Mouse (Mus musculus) embryonic facial prominence, embryonic 14.5 days (tissue): Measurements from ENCODE around the gene Pcyt1a. TPM values are rescaled to one million over a fixed set of nuclear protein-coding genes. Genes with fewer than 3 reads are reported as not detected.
A peak's percentile ranks its signal among the peaks of the same experiment; 100 is the strongest.
"Not testable (repeated sequence)": the region's sequence is repeated elsewhere in the genome, so short reads cannot be mapped to it uniquely, and the experiment has no call there.

Source experiments
- ATAC-seq: fragments of 200-750 bp; cut with Nextera tagmentation; 2 replicates; pipeline ENCODE4 v1.8.0; 2017; ENCODE audit warnings: low read depth, moderate number of reproducible peaks, moderate TSS enrichment
- DNase-seq: peaks from one replicate; pipeline ENCODE4 v3.0.0-alpha.2; 2015; ENCODE audit warnings: low spot score
- H3K27ac ChIP-seq: fragments of 300-500 bp; sonication (generic); replicated peaks from 2 replicates; pipeline ENCODE4 v1.5.1; 2014; ENCODE audit warnings: low read depth, mild to moderate bottlenecking, low read length, moderate library complexity
- H3K27me3 ChIP-seq: fragments of 300-500 bp; sonication (generic); replicated peaks from 2 replicates; pipeline ENCODE4 v1.6.1; 2014; ENCODE audit warnings: low read length; ENCODE audit not compliant: control insufficient read depth, insufficient read depth
- H3K36me3 ChIP-seq: fragments of 300-500 bp; sonication (generic); 2 replicates; pipeline ENCODE4 v1.6.1; 2014; ENCODE audit warnings: low read length, mixed read lengths; ENCODE audit not compliant: control insufficient read depth, insufficient read depth
- H3K4me1 ChIP-seq: fragments of 300-500 bp; sonication (generic); 2 replicates; pipeline ENCODE4 v1.6.1; 2014; ENCODE audit warnings: antibody characterized with exemption, low read length; ENCODE audit not compliant: control insufficient read depth, insufficient read depth
- H3K4me2 ChIP-seq: fragments of 300-500 bp; sonication (generic); 2 replicates; pipeline ENCODE4 v1.6.1; 2014; ENCODE audit warnings: low read depth, mild to moderate bottlenecking, low read length, moderate library complexity, mixed read lengths
- H3K4me3 ChIP-seq: fragments of 300-500 bp; sonication (generic); 2 replicates; pipeline ENCODE4 v1.5.1; 2014; ENCODE audit warnings: low read depth, mild to moderate bottlenecking, low read length
- H3K9ac ChIP-seq: fragments of 300-500 bp; sonication (generic); 2 replicates; pipeline ENCODE4 v1.6.1; 2014; ENCODE audit warnings: low read depth, mild to moderate bottlenecking, low read length, moderate library complexity, mixed read lengths
- H3K9me3 ChIP-seq: fragments of 300-500 bp; sonication (generic); 2 replicates; pipeline ENCODE4 v1.6.1; 2016; ENCODE audit warnings: low read length; ENCODE audit not compliant: control insufficient read depth
- WGBS: fragments of 180-500 bp; shearing (Covaris S2); extraction: QIAGEN DNeasy Blood & Tissue Kit; methylation state at CpG from one replicate; pipeline ENCODE4 v1.1.7; 2014; 5-methylcytosine and 5-hydroxymethylcytosine counted together
- polyA plus RNA-seq: library from polyadenylated mRNA; unstranded; fragments of >200 nt; fragmentation: Nextera tagmentation; extraction: Ambion mirVana; gene quantifications from 2 replicates; pipeline ENCODE4 v1.2.1, GENCODE M21; 2014

Pcyt1a gene
- polyA plus RNA-seq, 1 experiment from 2014 or later, result 43.2 TPM

GRCm38 (mm10) chr16:32488939-32489338 lies 58.2 kb downstream of the Pcyt1a start:
- Histone ChIP-seq H3K9me3 (no peaks in the 10 kb centered on the region), H3K4me3 (no peak overlapping the region), H3K4me1 (no peaks in the 10 kb centered on the region), H3K27ac (no peak overlapping the region), H3K4me2 (no peak overlapping the region), H3K36me3 (no peaks in the 10 kb centered on the region), H3K9ac (no peak overlapping the region), H3K27me3 (no peaks in the 10 kb centered on the region)
- ATAC-seq (no peak), DNase-seq (no peak)
- WGBS, result 90% methylated on average over 3 of the region's 3 CpGs

- not testable (repeated sequence) for H3K9me3 ChIP-seq, H3K36me3 ChIP-seq, ATAC-seq, H3K4me3 ChIP-seq, DNase-seq, H3K4me2 ChIP-seq, H3K27me3 ChIP-seq, H3K4me1 ChIP-seq, H3K9ac ChIP-seq, H3K27ac ChIP-seq
- 66% methylated on average over 6 of the region's 6 CpGs for WGBS
Observed at GRCm38 (mm10) chr16:32494371-32494770, 63.6 kb downstream of the Pcyt1a start.

- H3K36me3 ChIP-seq, result no peaks in the 10 kb centered on the region
- H3K9me3 ChIP-seq, result no peaks in the 10 kb centered on the region
- no peak within 1 kb of the TSS for H3K27ac ChIP-seq
- H3K9ac ChIP-seq, result no peak within 1 kb of the TSS
- H3K27me3 ChIP-seq, result no peaks in the 10 kb centered on the region
- no peak within 1 kb of the TSS for H3K4me3 ChIP-seq
- 65% methylated on average over 3 of the region's 3 CpGs for WGBS
- DNase-seq (no peak), ATAC-seq (no peak)
- no peak within 1 kb of the TSS for H3K4me2 ChIP-seq
- H3K4me1 ChIP-seq, result no peaks in the 10 kb centered on the region
Observed at GRCm38 (mm10) chr16:32495965-32496364, 65.2 kb downstream of the Pcyt1a start, which contains the start of gene Zdhhc19. Gene Zdhhc19 (plus strand): TSS chr16:32496265.

GRCm38 (mm10) chr16:32498996-32499395 lies 68.3 kb downstream of the Pcyt1a start:
- Histone ChIP-seq H3K27me3 (no peaks in the 10 kb centered on the region), H3K4me2 (peak overlapping the region; percentile 77), H3K4me3 (no peak overlapping the region), H3K9ac (no peak overlapping the region), H3K4me1 (no peaks in the 10 kb centered on the region), H3K9me3 (no peaks in the 10 kb centered on the region), H3K27ac (no peak overlapping the region), H3K36me3 (no peaks in the 10 kb centered on the region)
- ATAC-seq (no peak), DNase-seq (no peak)
- 64% methylated on average over 13 of the region's 13 CpGs for WGBS

- no peaks in the 10 kb centered on the region for H3K9me3 ChIP-seq
- DNase-seq, result peak; percentile 92
- peak overlapping the region; percentile 64 for H3K9ac ChIP-seq
- no peaks in the 10 kb centered on the region for H3K27me3 ChIP-seq
- H3K4me3 ChIP-seq, result peak overlapping the region; percentile 42
- WGBS, result 9% methylated on average over 19 of the region's 22 CpGs
- H3K4me1 ChIP-seq, result no peaks in the 10 kb centered on the region
- ATAC-seq, result peak; percentile 95
- peak overlapping the region; percentile 77 for H3K4me2 ChIP-seq
- H3K36me3 ChIP-seq, result no peaks in the 10 kb centered on the region
- H3K27ac ChIP-seq, result no peak overlapping the region
Observed at GRCm38 (mm10) chr16:32499430-32500037, 68.8 kb downstream of the Pcyt1a start.

GRCm38 (mm10) chr16:32501459-32501858 lies 70.7 kb downstream of the Pcyt1a start:
- no peak overlapping the region for H3K9ac ChIP-seq
- WGBS, result 68% methylated on average over 7 of the region's 7 CpGs
- no peaks in the 10 kb centered on the region for H3K4me1 ChIP-seq
- no peak overlapping the region for H3K4me2 ChIP-seq
- H3K27ac ChIP-seq, result no peak overlapping the region
- DNase-seq (no peak), ATAC-seq (no peak)
- no peaks in the 10 kb centered on the region for H3K36me3 ChIP-seq
- no peaks in the 10 kb centered on the region for H3K27me3 ChIP-seq
- H3K4me3 ChIP-seq, result no peak overlapping the region
- no peaks in the 10 kb centered on the region for H3K9me3 ChIP-seq

- Histone ChIP-seq H3K9me3 (no peaks in the 10 kb centered on the region), H3K9ac (no peak overlapping the region), H3K4me2 (no peak overlapping the region), H3K36me3 (no peaks in the 10 kb centered on the region), H3K4me1 (no peaks in the 10 kb centered on the region), H3K4me3 (no peak overlapping the region), H3K27ac (no peak overlapping the region), H3K27me3 (no peaks in the 10 kb centered on the region)
- no peak for DNase-seq
- ATAC-seq, result no peak
- 83% methylated on average over 12 of the region's 12 CpGs for WGBS
Observed at GRCm38 (mm10) chr16:32502621-32503335, 72.1 kb downstream of the Pcyt1a start.

GRCm38 (mm10) chr16:32503633-32504032 lies 72.9 kb downstream of the Pcyt1a start:
- Histone ChIP-seq H3K27me3 (no peaks in the 10 kb centered on the region), H3K4me1 (no peaks in the 10 kb centered on the region), H3K4me3 (no peak overlapping the region), H3K36me3 (no peaks in the 10 kb centered on the region), H3K27ac (no peak overlapping the region), H3K9me3 (no peaks in the 10 kb centered on the region), H3K4me2 (no peak overlapping the region), H3K9ac (no peak overlapping the region)
- ATAC-seq (no peak), DNase-seq (no peak)
- 73% methylated on average over 6 of the region's 6 CpGs for WGBS

GRCm38 (mm10) chr16:32506298-32506697 lies 75.6 kb downstream of the Pcyt1a start:
- WGBS, result 68% methylated on average over 8 of the region's 8 CpGs
- H3K27ac ChIP-seq, result no peak overlapping the region
- H3K9me3 ChIP-seq, result no peaks in the 10 kb centered on the region
- no peaks in the 10 kb centered on the region for H3K36me3 ChIP-seq
- ATAC-seq (no peak), DNase-seq (no peak)
- no peak overlapping the region for H3K9ac ChIP-seq
- no peaks in the 10 kb centered on the region for H3K4me1 ChIP-seq
- H3K4me2 ChIP-seq, result no peak overlapping the region
- no peak overlapping the region for H3K4me3 ChIP-seq
- no peaks in the 10 kb centered on the region for H3K27me3 ChIP-seq
